Mouse (Mus musculus): ENCODE measurements at regions not wholly inside any gene's neighbourhood (a gene's known extent, or its start where the extent isn't known, plus 50 kb on each side); places are given as distances from the start of the nearest gene placed in this dataset.
A peak's percentile ranks its signal among the peaks of the same experiment; 100 is the strongest.

DNA sequence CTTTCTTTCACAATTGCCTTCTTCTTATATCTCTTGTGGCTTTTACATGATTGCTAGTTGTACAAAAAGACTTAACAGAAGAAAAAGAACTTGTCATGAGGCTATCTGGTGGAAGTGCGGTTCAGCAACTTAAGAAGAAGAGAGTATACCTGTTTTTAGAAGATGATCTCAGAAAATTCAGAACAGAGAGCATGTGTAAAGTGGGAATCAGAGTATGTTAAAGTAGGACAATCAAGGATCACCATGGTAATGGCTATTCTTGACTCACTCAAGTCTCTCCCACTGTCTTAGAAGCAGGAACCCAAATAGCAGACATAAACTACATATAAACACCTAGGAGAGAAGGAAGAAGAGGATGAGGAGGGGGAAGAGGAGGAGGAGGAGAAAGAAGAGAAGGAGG, 857.9 kb upstream of the Nr2f1 start:
- Histone ChIP-seq H3K4me3 (replicated peaks; ENCODE audit: low read length) (no peak overlapping the region), H3K4me2 (ENCODE audit: low read length) (no peak overlapping the region), H3K36me3 (ENCODE audit: control insufficient read depth, insufficient read depth) (no peaks in the 10 kb centered on the region), H3K9ac (replicated peaks; ENCODE audit: low read depth, low read length) (no peak overlapping the region), H3K4me1 (replicated peaks; ENCODE audit: control insufficient read depth, insufficient read depth, low read length) (no peaks in the 10 kb centered on the region), H3K27ac (ENCODE audit: low read length) (no peak overlapping the region), H3K27me3 (replicated peaks; ENCODE audit: control insufficient read depth, insufficient read depth, low read length) (no peaks in the 10 kb centered on the region), H3K9me3 (ENCODE audit: control insufficient read depth, low read length) (no peaks in the 10 kb centered on the region)
- 84% methylated on average over 1 of the region's 1 CpGs for WGBS
- ATAC-seq = no peak

DNA sequence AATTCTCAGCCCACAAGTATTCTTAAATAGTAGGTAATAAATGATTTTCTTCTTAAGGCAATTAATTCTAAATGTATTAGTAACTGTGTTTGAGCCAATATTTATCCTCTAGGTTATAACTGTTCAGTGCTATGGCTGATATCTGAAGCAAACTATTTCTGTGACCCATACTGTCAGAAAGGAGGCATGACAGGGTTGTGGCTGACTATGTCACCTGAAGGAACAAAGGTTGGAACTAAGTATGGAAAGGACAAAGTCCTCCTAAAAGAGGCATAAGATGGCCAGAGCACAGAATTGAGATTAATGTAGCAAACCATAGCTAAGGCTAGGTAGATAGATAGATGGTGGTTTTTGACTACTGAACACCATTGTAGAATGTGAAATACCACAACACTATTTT, 854.9 kb upstream of the Nr2f1 start:
- no peak for ATAC-seq
- no peak overlapping the region for H3K9ac ChIP-seq (replicated peaks; ENCODE audit: low read depth, low read length)

DNA sequence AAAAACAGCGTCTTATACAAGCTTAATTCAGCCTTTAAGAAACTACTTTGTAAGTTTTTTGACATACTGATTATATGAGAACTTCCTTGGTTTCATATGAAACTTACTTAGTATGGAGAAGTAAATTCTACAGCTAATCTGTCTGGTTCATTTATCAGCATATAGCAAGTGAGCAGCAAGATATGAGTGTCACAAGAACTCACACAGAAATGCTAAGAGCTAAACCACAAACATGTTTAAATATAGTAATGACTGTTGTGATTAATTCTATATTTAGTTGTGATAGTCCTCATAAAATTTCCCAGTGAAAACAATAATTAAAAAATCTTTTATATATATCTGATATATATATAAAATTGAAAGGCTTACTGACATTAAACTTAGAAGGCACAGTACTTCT, 853.9 kb upstream of the Nr2f1 start:
- no peak overlapping the region for H3K4me2 ChIP-seq (ENCODE audit: low read length)
- no peaks in the 10 kb centered on the region for H3K36me3 ChIP-seq (ENCODE audit: control insufficient read depth, insufficient read depth)
- no peak for ATAC-seq
- 88% methylated on average over 1 of the region's 1 CpGs for WGBS
- no peak overlapping the region for H3K27ac ChIP-seq (ENCODE audit: low read length)
- no peaks in the 10 kb centered on the region for H3K27me3 ChIP-seq (replicated peaks; ENCODE audit: control insufficient read depth, insufficient read depth, low read length)
- no peaks in the 10 kb centered on the region for H3K9me3 ChIP-seq (ENCODE audit: control insufficient read depth, low read length)
- no peak overlapping the region for H3K4me3 ChIP-seq (replicated peaks; ENCODE audit: low read length)
- no peak overlapping the region for H3K9ac ChIP-seq (replicated peaks; ENCODE audit: low read depth, low read length)
- 0 out of 2 replicates have a peak, but pooled peaks cover 3% of the 10 kb centered on the region for H3K4me1 ChIP-seq (replicated peaks; ENCODE audit: control insufficient read depth, insufficient read depth, low read length)

More for the DNA sequence above, 854.9 kb upstream of the Nr2f1 start:
- Histone ChIP-seq H3K9me3 (ENCODE audit: control insufficient read depth, low read length) (no peaks in the 10 kb centered on the region), H3K27me3 (replicated peaks; ENCODE audit: control insufficient read depth, insufficient read depth, low read length) (no peaks in the 10 kb centered on the region), H3K27ac (ENCODE audit: low read length) (no peak overlapping the region), H3K36me3 (ENCODE audit: control insufficient read depth, insufficient read depth) (no peaks in the 10 kb centered on the region), H3K4me2 (ENCODE audit: low read length) (no peak overlapping the region), H3K4me1 (replicated peaks; ENCODE audit: control insufficient read depth, insufficient read depth, low read length) (0 out of 2 replicates have a peak, but pooled peaks cover 3% of the 10 kb centered on the region), H3K4me3 (replicated peaks; ENCODE audit: low read length) (no peak overlapping the region)

DNA sequence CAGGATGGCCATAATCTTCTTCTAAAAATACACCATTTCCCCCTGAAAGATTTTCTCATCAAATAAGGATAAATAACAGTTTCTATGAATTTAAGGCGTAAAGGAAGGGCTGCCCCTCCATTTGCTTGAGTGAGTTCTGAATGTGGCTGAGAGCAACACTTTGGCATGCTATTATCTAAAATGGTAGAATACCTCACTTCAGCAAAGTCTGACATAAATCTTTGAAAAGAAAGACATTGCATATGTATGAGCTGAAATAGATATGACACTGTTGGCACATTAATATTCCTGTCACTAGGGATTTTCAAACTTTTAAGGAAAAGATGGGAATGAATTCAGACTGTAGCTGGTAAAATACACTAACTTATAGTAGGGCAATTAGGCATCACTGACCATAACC, 847.7 kb upstream of the Nr2f1 start:
- peak; percentile 58 for ATAC-seq
- H3K4me2 ChIP-seq (ENCODE audit: low read length) = no peak overlapping the region
- H3K4me1 ChIP-seq (replicated peaks; ENCODE audit: control insufficient read depth, insufficient read depth, low read length) = 0 out of 2 replicates have a peak, but pooled peaks cover 3% of the 10 kb centered on the region
- H3K9ac ChIP-seq (replicated peaks; ENCODE audit: low read depth, low read length) = no peak overlapping the region
- no peaks in the 10 kb centered on the region for H3K9me3 ChIP-seq (ENCODE audit: control insufficient read depth, low read length)
- no peaks in the 10 kb centered on the region for H3K36me3 ChIP-seq (ENCODE audit: control insufficient read depth, insufficient read depth)
- H3K27me3 ChIP-seq (replicated peaks; ENCODE audit: control insufficient read depth, insufficient read depth, low read length) = no peaks in the 10 kb centered on the region
- H3K4me3 ChIP-seq (replicated peaks; ENCODE audit: low read length) = no peak overlapping the region
- 13% methylated on average over 1 of the region's 1 CpGs for WGBS
- no peak overlapping the region for H3K27ac ChIP-seq (ENCODE audit: low read length)

DNA sequence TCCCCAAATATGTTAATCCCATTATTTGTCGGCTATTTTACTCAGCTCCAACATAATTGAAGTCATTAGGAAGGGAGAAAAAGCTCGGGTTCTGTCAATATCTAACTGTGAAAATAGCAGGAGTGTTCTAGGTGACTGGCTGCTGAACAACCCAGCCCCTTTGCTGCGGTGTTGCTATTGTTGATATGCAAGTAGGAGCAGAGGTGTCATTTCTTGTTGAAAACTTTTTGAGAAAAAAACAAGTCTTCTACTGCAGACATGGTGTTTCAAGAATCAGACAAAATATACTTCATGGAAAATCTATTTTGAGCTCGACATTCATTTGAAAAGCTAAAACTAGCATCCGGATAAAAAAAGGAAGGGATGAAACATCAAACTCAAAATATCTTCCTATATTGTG, 845.1 kb upstream of the Nr2f1 start:
- no peaks in the 10 kb centered on the region for H3K4me1 ChIP-seq (replicated peaks; ENCODE audit: control insufficient read depth, insufficient read depth, low read length)
- no peaks in the 10 kb centered on the region for H3K36me3 ChIP-seq (ENCODE audit: control insufficient read depth, insufficient read depth)
- no peak overlapping the region for H3K9ac ChIP-seq (replicated peaks; ENCODE audit: low read depth, low read length)
- H3K4me2 ChIP-seq (ENCODE audit: low read length) = no peak overlapping the region
- 44% methylated on average over 5 of the region's 5 CpGs for WGBS
- no peaks in the 10 kb centered on the region for H3K9me3 ChIP-seq (ENCODE audit: control insufficient read depth, low read length)
- no peak for ATAC-seq
- no peak overlapping the region for H3K27ac ChIP-seq (ENCODE audit: low read length)
- H3K27me3 ChIP-seq (replicated peaks; ENCODE audit: control insufficient read depth, insufficient read depth, low read length) = no peaks in the 10 kb centered on the region
- H3K4me3 ChIP-seq (replicated peaks; ENCODE audit: low read length) = no peak overlapping the region

DNA sequence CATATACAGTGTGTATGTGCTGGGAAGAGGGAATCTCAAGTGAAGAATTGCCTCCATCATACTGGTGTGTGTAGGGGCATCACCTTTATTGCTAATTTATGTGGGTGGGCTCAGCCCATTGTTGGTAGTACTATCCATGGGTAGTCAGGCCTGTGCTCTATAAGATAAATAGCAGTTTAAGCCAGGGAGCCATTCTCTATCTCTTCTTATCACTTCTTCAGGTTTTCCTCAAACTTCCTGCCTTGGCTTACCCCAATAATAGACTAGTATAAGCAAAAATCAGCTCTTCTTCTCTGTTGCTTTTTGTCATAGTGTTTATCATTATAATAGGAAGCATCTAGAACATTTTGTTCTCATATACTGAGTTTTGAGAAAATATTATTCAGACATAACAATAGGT, 838.3 kb upstream of the Nr2f1 start:
- Histone ChIP-seq H3K4me1 (replicated peaks; ENCODE audit: control insufficient read depth, insufficient read depth, low read length) (no peaks in the 10 kb centered on the region), H3K9ac (replicated peaks; ENCODE audit: low read depth, low read length) (no peak overlapping the region), H3K4me3 (replicated peaks; ENCODE audit: low read length) (no peak overlapping the region), H3K27ac (ENCODE audit: low read length) (no peak overlapping the region), H3K36me3 (ENCODE audit: control insufficient read depth, insufficient read depth) (no peaks in the 10 kb centered on the region), H3K9me3 (ENCODE audit: control insufficient read depth, low read length) (no peaks in the 10 kb centered on the region), H3K4me2 (ENCODE audit: low read length) (no peak overlapping the region), H3K27me3 (replicated peaks; ENCODE audit: control insufficient read depth, insufficient read depth, low read length) (no peaks in the 10 kb centered on the region)
- ATAC-seq = no peak

DNA sequence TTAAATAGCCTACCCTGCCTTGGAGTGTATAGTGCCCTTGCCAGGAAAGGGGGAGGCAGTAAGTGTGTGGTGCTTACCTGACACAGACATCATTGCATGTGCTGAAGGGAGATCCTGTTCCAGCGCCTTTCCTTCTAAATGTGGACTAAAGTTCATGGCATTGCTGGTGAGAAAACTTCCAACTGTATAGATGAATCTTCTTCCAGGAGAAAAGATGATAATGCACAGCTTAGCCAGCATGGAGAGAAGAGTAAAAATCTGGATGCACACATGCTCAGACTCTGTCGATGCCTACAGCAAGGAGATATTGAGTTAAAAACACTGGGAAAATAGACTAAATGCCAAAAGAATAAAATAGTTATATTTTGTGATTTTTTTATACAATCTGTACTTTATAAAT, 835.7 kb upstream of the Nr2f1 start:
- WGBS = 67% methylated on average over 2 of the region's 2 CpGs
- Histone ChIP-seq H3K9ac (replicated peaks; ENCODE audit: low read depth, low read length) (no peak overlapping the region), H3K4me2 (ENCODE audit: low read length) (no peak overlapping the region), H3K9me3 (ENCODE audit: control insufficient read depth, low read length) (no peaks in the 10 kb centered on the region), H3K4me3 (replicated peaks; ENCODE audit: low read length) (no peak overlapping the region), H3K27ac (ENCODE audit: low read length) (no peak overlapping the region), H3K27me3 (replicated peaks; ENCODE audit: control insufficient read depth, insufficient read depth, low read length) (no peaks in the 10 kb centered on the region), H3K4me1 (replicated peaks; ENCODE audit: control insufficient read depth, insufficient read depth, low read length) (no peaks in the 10 kb centered on the region), H3K36me3 (ENCODE audit: control insufficient read depth, insufficient read depth) (no peaks in the 10 kb centered on the region)
- ATAC-seq = no peak

DNA sequence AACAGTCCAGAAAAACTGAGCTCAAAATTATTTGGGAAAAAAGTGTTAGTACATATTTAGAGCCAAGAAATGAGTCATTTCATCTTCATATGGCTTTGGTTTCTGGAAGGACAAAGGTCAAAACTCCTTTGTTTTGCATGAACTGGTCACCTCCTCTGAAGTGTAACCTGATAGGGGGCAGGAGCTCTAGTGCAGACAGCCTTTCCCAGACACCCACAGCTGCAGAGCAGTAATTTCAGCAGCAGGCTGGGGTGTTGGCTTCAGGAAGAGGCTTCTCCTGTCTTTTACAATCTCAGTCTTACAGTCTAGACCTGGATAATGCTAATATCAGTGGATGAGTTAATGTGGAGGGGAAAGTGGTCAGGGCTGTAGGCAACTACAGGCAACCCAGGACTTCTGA, 830.4 kb upstream of the Nr2f1 start:
- Histone ChIP-seq H3K27me3 (replicated peaks; ENCODE audit: control insufficient read depth, insufficient read depth, low read length) (no peaks in the 10 kb centered on the region), H3K27ac (ENCODE audit: low read length) (no peak overlapping the region), H3K9ac (replicated peaks; ENCODE audit: low read depth, low read length) (no peak overlapping the region), H3K4me1 (replicated peaks; ENCODE audit: control insufficient read depth, insufficient read depth, low read length) (no peaks in the 10 kb centered on the region), H3K36me3 (ENCODE audit: control insufficient read depth, insufficient read depth) (no peaks in the 10 kb centered on the region), H3K9me3 (ENCODE audit: control insufficient read depth, low read length) (no peaks in the 10 kb centered on the region), H3K4me3 (replicated peaks; ENCODE audit: low read length) (no peak overlapping the region), H3K4me2 (ENCODE audit: low read length) (no peak overlapping the region)
- no peak for ATAC-seq

DNA sequence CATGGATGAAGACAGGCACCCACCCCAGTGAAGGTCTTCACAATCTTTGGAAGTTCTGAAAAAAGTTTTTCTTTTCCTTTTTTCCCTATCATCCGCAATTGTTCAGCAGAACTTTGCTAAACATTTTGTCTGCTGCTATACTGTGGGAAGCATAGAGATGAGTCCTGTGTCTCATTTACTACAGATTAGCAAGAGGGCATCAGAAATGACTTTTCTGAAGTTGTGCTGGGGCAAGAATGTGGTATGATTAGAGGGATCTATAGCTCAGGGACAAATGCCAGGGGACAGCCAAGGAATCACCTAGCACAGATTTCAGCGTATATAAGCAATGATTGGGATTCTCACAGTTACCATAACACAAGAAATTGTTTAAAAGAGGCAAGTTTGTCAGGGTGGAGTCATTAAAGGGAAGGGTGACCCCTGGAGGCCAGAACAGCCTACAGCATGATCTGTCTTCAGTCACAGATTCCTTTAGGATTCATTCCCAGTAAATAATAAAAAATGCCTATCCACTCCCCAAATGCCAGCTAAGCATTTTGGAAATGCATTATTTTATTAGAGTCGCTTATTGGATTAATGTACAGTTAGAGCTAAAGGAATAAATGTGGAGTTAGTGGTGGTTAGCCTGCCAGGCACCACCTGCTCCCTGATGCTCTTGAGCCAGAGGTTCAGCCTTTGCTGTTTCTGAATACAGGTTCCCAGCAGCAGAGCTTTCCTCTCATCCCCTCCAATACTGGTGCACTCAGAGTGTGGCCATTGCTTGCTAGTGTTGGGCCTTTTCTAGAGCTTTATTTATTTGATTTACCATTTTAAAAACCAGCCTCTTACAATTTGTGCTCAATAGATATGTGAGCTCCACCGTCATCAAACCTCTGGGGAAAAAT, 828.6 kb upstream of the Nr2f1 start:
- Histone ChIP-seq H3K9ac (replicated peaks; ENCODE audit: low read depth, low read length) (no peak overlapping the region), H3K27ac (ENCODE audit: low read length) (no peak overlapping the region), H3K4me2 (ENCODE audit: low read length) (no peak overlapping the region), H3K4me3 (replicated peaks; ENCODE audit: low read length) (no peak overlapping the region), H3K4me1 (replicated peaks; ENCODE audit: control insufficient read depth, insufficient read depth, low read length) (no peaks in the 10 kb centered on the region), H3K9me3 (ENCODE audit: control insufficient read depth, low read length) (no peaks in the 10 kb centered on the region), H3K27me3 (replicated peaks; ENCODE audit: control insufficient read depth, insufficient read depth, low read length) (no peaks in the 10 kb centered on the region), H3K36me3 (ENCODE audit: control insufficient read depth, insufficient read depth) (no peaks in the 10 kb centered on the region)
- WGBS = 47% methylated on average over 4 of the region's 4 CpGs
- peak; percentile 58; the same call in 1 of the 2 replicates for ATAC-seq

DNA sequence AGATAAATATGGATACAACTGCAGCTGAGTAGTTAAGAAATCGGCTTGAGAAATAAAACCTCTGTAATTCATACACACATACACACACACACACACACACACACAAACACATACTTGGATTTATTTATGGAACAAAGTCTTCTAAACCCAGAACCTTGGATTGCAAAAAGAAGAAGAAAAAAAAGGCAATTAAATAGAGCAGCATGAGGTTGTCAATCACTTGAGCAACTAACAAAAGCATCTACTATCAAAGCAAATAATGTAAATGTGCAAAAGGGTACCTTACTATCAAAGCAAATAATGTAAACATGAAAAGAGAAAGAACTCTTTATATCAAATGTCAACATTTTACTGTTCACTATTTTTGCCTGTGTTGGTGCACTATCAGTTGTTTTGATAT, 826.1 kb upstream of the Nr2f1 start:
- no peak for ATAC-seq
- 5% methylated on average over 1 of the region's 1 CpGs for WGBS
- Histone ChIP-seq H3K36me3 (ENCODE audit: control insufficient read depth, insufficient read depth) (no peaks in the 10 kb centered on the region), H3K4me3 (replicated peaks; ENCODE audit: low read length) (no peak overlapping the region), H3K4me1 (replicated peaks; ENCODE audit: control insufficient read depth, insufficient read depth, low read length) (no peaks in the 10 kb centered on the region), H3K27ac (ENCODE audit: low read length) (no peak overlapping the region), H3K4me2 (ENCODE audit: low read length) (no peak overlapping the region), H3K9ac (replicated peaks; ENCODE audit: low read depth, low read length) (no peak overlapping the region), H3K27me3 (replicated peaks; ENCODE audit: control insufficient read depth, insufficient read depth, low read length) (no peaks in the 10 kb centered on the region), H3K9me3 (ENCODE audit: control insufficient read depth, low read length) (no peaks in the 10 kb centered on the region)

Data from forebrain, embryonic 16.5 days (tissue).